8 mouse cellular contexts compared by ENCODE assay signal in the genomic region with DNA sequence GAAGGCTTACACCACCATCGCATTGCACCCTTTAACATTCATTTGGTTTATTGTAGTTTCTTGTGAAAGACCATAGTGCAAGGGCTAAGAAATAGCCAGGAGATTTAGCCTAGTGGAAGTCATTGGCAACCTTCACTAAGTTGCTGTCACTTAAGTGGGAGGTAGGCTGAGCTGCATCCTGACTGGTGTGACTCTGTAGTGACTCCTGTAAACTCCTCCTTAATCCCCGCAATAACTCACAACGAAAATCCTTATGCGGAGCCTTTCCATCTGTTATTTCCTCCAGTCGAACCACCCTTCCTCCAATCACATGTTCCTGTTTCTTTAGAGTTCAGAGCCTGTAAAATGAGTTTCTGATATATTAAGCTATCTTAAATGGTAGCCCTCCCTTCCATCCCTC. TPM values are rescaled to one million over a fixed set of nuclear protein-coding genes. Genes with fewer than 3 reads are reported as not detected.
DNase-seq lines count a peak whose midpoint lies in the region; ATAC-seq and TF ChIP-seq lines count a peak whose summit lies in the region.

No protein-coding gene starts in this region.

- peak overlapping the region; percentile 81 for H3K4me2 ChIP-seq in neural tube, embryonic 12.5 days (replicated peaks)

- H3K79me3 ChIP-seq in C2C12 (ENCODE audit: low read depth) = peaks cover 37% of the 10 kb centered on the region

- peak overlapping the region; percentile 92 for H3K4me3 ChIP-seq in gastrocnemius, adult 2 months
- H3K4me3 ChIP-seq in C2C12 (ENCODE audit: insufficient read depth, poor library complexity, severe bottlenecking) = peak overlapping the region; percentile 97
- H3K4me3 ChIP-seq in limb, embryonic 10.5 days = peak overlapping the region; percentile 90
- peak overlapping the region; percentile 90 for H3K4me3 ChIP-seq in neural tube, embryonic 12.5 days

- peak overlapping the region; percentile 98 for H3K27ac ChIP-seq in gastrocnemius, adult 2 months
- H3K27ac ChIP-seq in limb, embryonic 10.5 days = peak overlapping the region; percentile 99; the same call in 1 of the 2 replicates
- H3K27ac ChIP-seq in neural tube, embryonic 12.5 days = peak overlapping the region; percentile 97; the same call in 1 of the 2 replicates

- H3K36me3 ChIP-seq in C2C12 (ENCODE audit: control insufficient read depth, insufficient read depth) = no peaks in the 10 kb centered on the region
- H3K36me3 ChIP-seq in limb, embryonic 10.5 days = peaks cover 11% of the 10 kb centered on the region
- no peaks in the 10 kb centered on the region; the same call in 1 of the 2 replicates for H3K36me3 ChIP-seq in neural tube, embryonic 12.5 days

- peaks cover 43% of the 10 kb centered on the region for H3K79me2 ChIP-seq in C2C12 (ENCODE audit: control insufficient read depth, insufficient read depth)

- no peaks in the 10 kb centered on the region for H3K27me3 ChIP-seq in C2C12 (ENCODE audit: control insufficient read depth, insufficient read depth, insufficient read length)
- H3K27me3 ChIP-seq in limb, embryonic 10.5 days (ENCODE audit: low read depth, poor library complexity, severe bottlenecking) = no peaks in the 10 kb centered on the region
- no peaks in the 10 kb centered on the region for H3K27me3 ChIP-seq in neural tube, embryonic 12.5 days (replicated peaks)

- 25% methylated on average over 5 of the region's 5 CpGs for WGBS in limb, embryonic 10.5 days
- 23% methylated on average over 5 of the region's 5 CpGs for WGBS in neural tube, embryonic 12.5 days

- no peaks in the 10 kb centered on the region for H3K9me3 ChIP-seq in limb, embryonic 10.5 days (replicated peaks)
- H3K9me3 ChIP-seq in neural tube, embryonic 12.5 days = no peaks in the 10 kb centered on the region

- ATAC-seq in erythroblast, adult 5-6 weeks (replicated peaks; ENCODE audit: low FRiP score, poor library complexity, severe bottlenecking) = peak; percentile 24; the same call in 1 of the 2 replicates
- no peak; the same call in 1 of the 2 replicates for ATAC-seq in neural tube, embryonic 12.5 days (ENCODE audit: low FRiP score, low read depth)

- peak overlapping the region; percentile 88 for H3K9ac ChIP-seq in neural tube, embryonic 12.5 days

- intact Hi-C loops in gastrocnemius, adult 2 months (cut with DNase I) = loop anchor here (10.0 kb wide), 1 partner anchor 264 kb away; the partner anchor contains the start of genes Gm10322 and Mcu
- intact Hi-C loops in gastrocnemius, postnatal 14 days (cut with DNase I; ENCODE audit: low total_unique reads) = no loop called here

- peaks cover 10% of the 10 kb centered on the region for H3K4me1 ChIP-seq in limb, embryonic 10.5 days
- H3K4me1 ChIP-seq in neural tube, embryonic 12.5 days = peaks cover 16% of the 10 kb centered on the region

- no peak for TF ChIP-seq CTCF in gastrocnemius, adult 2 months (IDR thresholded peaks at IDR 0.05)
- no peak for TF ChIP-seq CTCF in C2C12 (IDR thresholded peaks at IDR 0.05; ENCODE audit: control insufficient read depth, insufficient read depth, insufficient read length)

- no peak for DNase-seq in gastrocnemius, adult 2 months
- DNase-seq in gastrocnemius, postnatal 14 days = no peak
- no peak for DNase-seq in limb, embryonic 10.5 days (ENCODE audit: low spot score)
- no peak for DNase-seq in urinary bladder, postnatal 4 days (ENCODE audit: low spot score in 2 of 2)
- DNase-seq in cerebellum, adult 11-12 months = no peak

- no peak overlapping the region for H3ac ChIP-seq in C2C12 (ENCODE audit: control insufficient read depth, insufficient read length, low read depth)

TF ChIP-seq in C2C12, 6 proteins besides CTCF, POLR2A, EP300 and RAD21:
- TF ChIP-seq MYOD1 (IDR thresholded peaks at IDR 0.05; ENCODE audit: control insufficient read depth, insufficient read length, low read depth) = no peak
- TF ChIP-seq MAX (IDR thresholded peaks at IDR 0.05) = no peak
- no peak for TF ChIP-seq CEBPB (IDR thresholded peaks at IDR 0.05; ENCODE audit: low read depth)
- no peak for TF ChIP-seq USF1 (IDR thresholded peaks at IDR 0.05; ENCODE audit: low read depth)
- TF ChIP-seq FOSL1 (IDR thresholded peaks at IDR 0.05; ENCODE audit: insufficient read depth, low read length, poor library complexity, severe bottlenecking) = no peak
- no peak for TF ChIP-seq MYOG (IDR thresholded peaks at IDR 0.05; ENCODE audit: control insufficient read depth, extremely low read depth, insufficient read length)

RNA-seq across cellular contexts. Expression of gene Dnajb12, which starts 0.5 kb away (rescaled TPM):
- 10 to 100 TPM; 60.4 to 77.5 TPM for total RNA-seq in gastrocnemius, adult 2 months (2021)
- total RNA-seq in gastrocnemius, postnatal 14 days (2021) = 10 to 100 TPM; 45.5 to 47.5 TPM
- polyA plus RNA-seq in C2C12 (2012; fragmentation: generic; extraction: Trizol) = 25.8 TPM
- total RNA-seq in erythroblast, adult 5-6 weeks (2015; ENCODE audit: low replicate concordance) = 13.6 and 28.2 TPM in 2 replicates
- 39.8 and 43.4 TPM in 2 replicates for total RNA-seq in erythroblast, adult 5-6 weeks (2017; ENCODE audit: low replicate concordance)
- polyA plus RNA-seq in limb, embryonic 10.5 days (2016; fragmentation: Nextera tagmentation; extraction: Ambion mirVana) = 25.8 and 28.2 TPM in 2 replicates
- polyA plus RNA-seq in neural tube, embryonic 12.5 days (2016; fragmentation: Nextera tagmentation; extraction: Ambion mirVana) = 20.3 and 23.6 TPM in 2 replicates
